Mouse (Mus musculus): ENCODE data around the gene Ankrd28. TPM values are rescaled to one million over a fixed set of nuclear protein-coding genes. Genes with fewer than 3 reads are reported as not detected.
A peak's percentile ranks its signal among the peaks of the same experiment; 100 is the strongest.
"Not testable (repeated sequence)": the region's sequence is repeated elsewhere in the genome, so short reads cannot be mapped to it uniquely, and the experiment has no call there.

Ankrd28 gene
- total RNA-seq, 2 experiments from 2014 or later: 48.8 to 52.3 TPM

GRCm38 (mm10) chr14:31793979-31794775, 36.3 kb downstream of the Ankrd28 start:
- peak; percentile 29 for DNase-seq

- no peak for DNase-seq
Observed at GRCm38 (mm10) chr14:31790797-31791196, 39.7 kb downstream of the Ankrd28 start.

GRCm38 (mm10) chr14:31786906-31787305, 43.5 kb downstream of the Ankrd28 start:
- DNase-seq: no peak

- DNase-seq: no peak
Observed at GRCm38 (mm10) chr14:31785681-31786080, 44.8 kb downstream of the Ankrd28 start.

GRCm38 (mm10) chr14:31784975-31785374, 45.5 kb downstream of the Ankrd28 start:
- DNase-seq: no peak

- peak; percentile 36 for DNase-seq
Observed at GRCm38 (mm10) chr14:31781309-31782049, 49.0 kb downstream of the Ankrd28 start.

GRCm38 (mm10) chr14:31780412-31781233, 49.8 kb downstream of the Ankrd28 start:
- DNase-seq: no peak

- DNase-seq: no peak
Observed at GRCm38 (mm10) chr14:31773518-31773917, 56.9 kb downstream of the Ankrd28 start.

- DNase-seq: peak; percentile 35
Observed at GRCm38 (mm10) chr14:31772251-31772650, 58.2 kb downstream of the Ankrd28 start.

- DNase-seq: no peak
Observed at GRCm38 (mm10) chr14:31768531-31768930, 61.9 kb downstream of the Ankrd28 start.

- no peak for DNase-seq
Observed at GRCm38 (mm10) chr14:31764083-31764482, 66.4 kb downstream of the Ankrd28 start.

GRCm38 (mm10) chr14:31761727-31762126, 68.7 kb downstream of the Ankrd28 start:
- no peak for DNase-seq

- no peak for DNase-seq
Observed at GRCm38 (mm10) chr14:31759195-31759594, 71.3 kb downstream of the Ankrd28 start.

- DNase-seq: not testable (repeated sequence)
Observed at GRCm38 (mm10) chr14:31758410-31758809, 72.0 kb downstream of the Ankrd28 start.

GRCm38 (mm10) chr14:31748239-31748873, 82.1 kb downstream of the Ankrd28 start:
- DNase-seq: no peak

GRCm38 (mm10) chr14:31742523-31742922, 87.9 kb downstream of the Ankrd28 start:
- no peak for DNase-seq

GRCm38 (mm10) chr14:31734811-31735210, 95.6 kb downstream of the Ankrd28 start:
- DNase-seq: no peak

GRCm38 (mm10) chr14:31727522-31727921, 102.9 kb downstream of the Ankrd28 start:
- no peak for DNase-seq

GRCm38 (mm10) chr14:31722746-31723145, 107.7 kb downstream of the Ankrd28 start:
- no peak for DNase-seq

- no peak for DNase-seq
Observed at GRCm38 (mm10) chr14:31721256-31721655, 109.2 kb downstream of the Ankrd28 start.

GRCm38 (mm10) chr14:31718332-31718731, 112.1 kb downstream of the Ankrd28 start:
- DNase-seq: no peak

- DNase-seq: no peak
Observed at GRCm38 (mm10) chr14:31717360-31717759, 113.1 kb downstream of the Ankrd28 start.
